Mouse (Mus musculus): ENCODE data around the gene Nabp1. TPM values are rescaled to one million over a fixed set of nuclear protein-coding genes. Genes with fewer than 3 reads are reported as not detected.
A peak's percentile ranks its signal among the peaks of the same experiment; 100 is the strongest.

Gene Nabp1
- 8.1 and 9.2 TPM in 2 replicates for polyA plus RNA-seq (2015; fragmentation: Nextera tagmentation; extraction: Ambion mirVana)

DNA sequence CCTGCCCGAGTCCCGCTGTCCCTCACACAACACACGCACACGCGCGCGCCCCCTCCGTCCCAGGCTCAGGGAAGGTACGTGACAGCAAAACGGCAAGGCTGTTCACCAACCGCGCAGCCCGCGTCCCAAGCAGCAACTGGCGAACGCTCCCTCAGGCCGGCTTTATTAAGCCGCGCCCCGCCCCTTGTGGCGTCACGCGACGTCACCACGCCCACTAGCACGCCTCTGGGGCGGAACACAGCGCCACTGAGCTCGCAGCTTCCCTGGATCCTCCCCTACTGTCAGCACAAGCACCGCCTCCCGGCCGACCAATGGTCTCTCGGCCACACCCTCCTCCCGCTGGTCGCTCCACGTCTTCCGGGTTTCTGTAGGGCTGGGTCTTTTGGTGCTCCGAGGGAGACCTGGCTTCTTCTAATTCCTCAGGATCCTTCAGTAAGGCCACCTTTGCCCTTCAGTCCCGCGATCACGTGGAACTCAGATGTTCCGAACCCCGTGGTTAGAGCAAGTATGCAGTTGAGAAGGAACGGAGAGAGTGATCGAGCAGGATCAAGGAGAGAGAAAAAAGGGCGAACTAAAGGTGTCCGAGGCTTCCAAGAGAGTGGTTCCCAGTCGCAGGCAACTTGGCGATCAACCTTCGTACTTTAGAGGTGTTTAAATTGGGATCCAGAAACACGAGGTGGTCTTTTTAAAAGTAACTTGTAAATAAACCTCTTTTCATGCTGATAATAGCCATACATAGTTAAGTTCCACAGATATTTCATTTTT lies at the start of gene Nabp1:
Gene Nabp1 (minus strand): TSS at position 164 of the 765 bp plus-strand sequence.
- H3K27me3 ChIP-seq = no peaks in the 10 kb centered on the region
- H3K9ac ChIP-seq = peak within 1 kb of the TSS; percentile 68
- H3K27ac ChIP-seq (replicated peaks) = peak within 1 kb of the TSS; percentile 77
- no peaks in the 10 kb centered on the region for H3K36me3 ChIP-seq
- peak; percentile 100 for ATAC-seq (ENCODE audit: low FRiP score, low read depth)
- no peaks in the 10 kb centered on the region for H3K9me3 ChIP-seq
- under 1% methylated on average over 51 of the region's 51 CpGs for WGBS
- H3K4me2 ChIP-seq = peak within 1 kb of the TSS; percentile 97
- H3K4me3 ChIP-seq = peak within 1 kb of the TSS; percentile 66
- H3K4me1 ChIP-seq (replicated peaks) = peaks cover 5% of the 10 kb centered on the region; the same call in 1 of the 2 replicates

DNA sequence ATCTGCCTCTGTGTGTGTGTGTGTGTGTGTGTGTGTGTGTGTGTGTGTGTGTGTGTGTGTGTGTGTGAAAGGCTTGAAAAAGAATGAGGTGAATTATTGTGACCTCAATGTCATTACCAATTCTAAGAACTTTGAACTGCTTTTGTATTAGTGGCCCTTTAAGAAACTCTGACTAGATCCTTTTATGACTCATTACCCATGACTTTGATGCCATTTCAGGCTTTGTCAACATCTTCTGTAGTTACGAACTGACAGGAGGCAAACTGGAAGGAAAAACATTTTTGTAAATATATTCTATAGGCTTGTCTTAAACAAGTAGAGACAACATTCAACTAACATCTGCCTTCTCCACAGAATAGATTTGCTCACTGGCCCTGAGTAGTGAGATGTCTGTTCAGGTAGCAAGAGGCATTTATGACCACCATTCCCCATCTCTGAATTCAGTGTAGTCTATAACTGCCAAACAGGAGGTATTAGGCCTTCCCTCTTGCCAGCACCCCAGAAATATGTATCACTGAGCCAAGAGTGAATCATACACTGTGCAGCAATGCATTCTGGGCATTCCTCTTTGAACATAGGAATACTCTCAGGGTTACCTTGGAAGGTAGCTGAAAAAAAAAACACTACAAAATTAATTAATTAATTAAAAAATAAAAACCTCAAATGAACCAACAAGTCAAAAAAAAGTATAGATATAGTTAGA lies 47.5 kb upstream of the Nabp1 start:
- Histone ChIP-seq H3K4me3 (no peak overlapping the region), H3K27me3 (no peaks in the 10 kb centered on the region), H3K27ac (replicated peaks) (no peak overlapping the region), H3K4me1 (replicated peaks) (no peaks in the 10 kb centered on the region), H3K4me2 (no peak overlapping the region), H3K9ac (no peak overlapping the region), H3K9me3 (no peaks in the 10 kb centered on the region), H3K36me3 (no peaks in the 10 kb centered on the region)
- WGBS = 69% methylated on average over 1 of the region's 1 CpGs
- no peak for ATAC-seq (ENCODE audit: low FRiP score, low read depth)

DNA sequence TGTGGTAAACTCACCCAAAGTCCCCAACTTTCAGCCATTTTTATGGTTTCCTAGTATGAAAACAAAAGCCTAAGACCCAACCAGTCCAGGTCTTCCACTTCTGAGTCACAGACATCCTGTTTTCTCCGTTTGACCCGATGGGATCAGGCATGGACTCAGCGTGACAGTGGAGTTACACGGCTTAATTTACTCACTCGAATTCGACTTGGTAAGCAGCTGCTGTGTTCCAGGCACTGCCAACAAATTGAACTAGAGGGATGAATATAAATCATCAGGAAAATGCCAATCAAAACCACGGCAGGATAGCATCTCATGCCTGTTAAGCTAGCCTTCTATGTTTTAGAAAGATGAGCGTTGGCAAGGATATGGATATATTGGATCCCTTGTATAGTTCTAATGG lies 43.4 kb upstream of the Nabp1 start:
- ATAC-seq (ENCODE audit: low FRiP score, low read depth) = no peak
- Histone ChIP-seq H3K4me3 (no peak overlapping the region), H3K4me2 (no peak overlapping the region), H3K9ac (no peak overlapping the region), H3K36me3 (no peaks in the 10 kb centered on the region), H3K9me3 (no peaks in the 10 kb centered on the region), H3K4me1 (replicated peaks) (no peaks in the 10 kb centered on the region), H3K27me3 (no peaks in the 10 kb centered on the region), H3K27ac (replicated peaks) (no peak overlapping the region)
- 44% methylated on average over 8 of the region's 8 CpGs for WGBS

DNA sequence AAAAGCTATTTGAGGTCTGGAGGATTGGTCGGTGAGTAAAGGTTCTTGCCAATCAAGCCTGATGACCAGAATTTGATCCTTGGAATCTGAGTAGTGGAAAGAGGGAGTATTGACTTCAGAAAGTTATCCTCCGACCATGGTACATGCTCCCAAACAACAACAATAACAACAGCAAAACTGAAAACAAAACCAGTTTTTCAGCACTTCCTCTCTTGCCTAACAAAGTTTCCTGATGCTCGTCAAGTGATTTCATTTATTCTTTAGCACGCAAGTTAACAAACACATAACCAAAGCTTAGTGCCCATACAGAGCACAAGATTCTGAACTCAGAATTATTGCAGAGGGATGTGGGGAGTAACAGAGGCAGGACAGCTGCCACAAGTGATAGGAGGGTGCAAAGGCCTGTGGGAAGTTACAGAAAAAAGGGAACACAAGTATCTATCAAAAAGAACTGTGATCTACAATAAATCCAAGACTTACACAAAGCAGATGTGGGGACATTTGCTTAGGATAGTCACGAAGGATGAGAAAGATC lies 42.1 kb upstream of the Nabp1 start:
- Histone ChIP-seq H3K27me3 (no peaks in the 10 kb centered on the region), H3K4me3 (no peak overlapping the region), H3K36me3 (no peaks in the 10 kb centered on the region), H3K9ac (no peak overlapping the region), H3K4me1 (replicated peaks) (no peaks in the 10 kb centered on the region), H3K9me3 (no peaks in the 10 kb centered on the region), H3K4me2 (no peak overlapping the region), H3K27ac (replicated peaks) (no peak overlapping the region)
- 88% methylated on average over 5 of the region's 5 CpGs for WGBS
- ATAC-seq (ENCODE audit: low FRiP score, low read depth) = no peak

DNA sequence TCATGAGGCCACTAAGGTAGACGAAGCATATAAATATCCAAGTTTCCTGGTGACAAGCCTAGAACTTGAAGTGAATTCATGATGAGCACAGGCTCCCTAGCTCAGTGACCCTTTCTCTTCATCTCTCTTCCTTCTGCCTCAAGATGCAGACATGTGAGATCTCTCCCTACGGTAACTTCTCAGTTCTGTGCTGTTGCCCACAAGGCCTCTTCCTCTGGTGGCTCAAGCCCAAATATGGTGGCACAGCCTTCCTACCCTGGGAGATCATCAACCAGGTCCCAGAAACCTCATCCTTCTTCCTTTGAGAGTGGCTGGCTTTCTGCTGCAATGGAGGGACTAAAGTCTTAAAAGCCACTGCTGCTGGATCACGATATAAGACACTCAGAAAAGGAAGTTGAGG lies 40.9 kb upstream of the Nabp1 start:
- Histone ChIP-seq H3K9me3 (no peaks in the 10 kb centered on the region), H3K27me3 (no peaks in the 10 kb centered on the region), H3K27ac (replicated peaks) (no peak overlapping the region), H3K4me3 (no peak overlapping the region), H3K9ac (no peak overlapping the region), H3K4me2 (no peak overlapping the region), H3K4me1 (replicated peaks) (no peaks in the 10 kb centered on the region), H3K36me3 (no peaks in the 10 kb centered on the region)
- WGBS = 87% methylated on average over 3 of the region's 3 CpGs
- no peak for ATAC-seq (ENCODE audit: low FRiP score, low read depth)

DNA sequence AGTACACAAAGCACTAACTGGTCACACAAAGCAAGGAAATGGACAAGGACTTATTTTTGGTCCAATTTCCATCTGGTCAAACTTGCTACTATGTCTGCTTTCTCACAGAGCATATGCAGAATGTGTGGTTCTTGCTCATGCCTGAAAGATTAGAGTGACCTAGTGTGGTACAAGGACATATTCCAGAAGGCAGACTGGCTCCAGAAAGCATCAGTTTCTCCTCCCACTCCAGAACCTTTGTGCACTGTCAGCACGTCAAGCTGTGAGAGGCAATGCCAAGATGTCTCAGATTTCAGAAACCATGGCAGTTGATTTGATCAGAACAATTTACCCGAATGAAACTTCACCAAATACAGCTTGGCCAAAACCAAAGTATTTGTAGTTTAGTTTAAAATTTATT lies 37.4 kb upstream of the Nabp1 start:
- H3K9me3 ChIP-seq = no peaks in the 10 kb centered on the region
- 60% methylated on average over 2 of the region's 2 CpGs for WGBS
- no peak for ATAC-seq (ENCODE audit: low FRiP score, low read depth)
- no peak overlapping the region for H3K4me3 ChIP-seq
- H3K9ac ChIP-seq = no peak overlapping the region
- H3K4me1 ChIP-seq (replicated peaks) = no peaks in the 10 kb centered on the region
- no peak overlapping the region for H3K4me2 ChIP-seq
- no peaks in the 10 kb centered on the region for H3K27me3 ChIP-seq
- no peaks in the 10 kb centered on the region for H3K36me3 ChIP-seq
- H3K27ac ChIP-seq (replicated peaks) = no peak overlapping the region

DNA sequence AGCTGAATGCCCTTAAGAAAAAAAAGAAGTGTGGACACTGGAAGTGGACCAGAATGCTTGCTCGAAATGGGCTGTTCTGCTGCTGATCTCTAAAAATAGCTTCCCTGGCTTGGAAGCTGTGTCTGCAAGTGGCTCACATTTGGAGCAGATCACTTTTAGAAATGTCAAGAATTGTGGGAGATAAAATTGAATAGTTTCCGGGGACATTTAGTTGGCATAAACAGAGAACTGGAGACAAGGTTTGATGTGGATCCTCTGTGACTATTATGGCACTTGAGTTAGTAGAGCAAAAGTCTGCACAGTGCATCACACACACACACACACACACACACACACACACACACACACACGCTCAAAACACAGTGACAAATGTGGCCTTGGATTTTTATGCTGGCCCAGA lies 36.8 kb upstream of the Nabp1 start:
- Histone ChIP-seq H3K4me3 (no peak overlapping the region), H3K9me3 (no peaks in the 10 kb centered on the region), H3K27ac (replicated peaks) (no peak overlapping the region), H3K4me2 (no peak overlapping the region), H3K9ac (no peak overlapping the region), H3K4me1 (replicated peaks) (no peaks in the 10 kb centered on the region), H3K27me3 (no peaks in the 10 kb centered on the region), H3K36me3 (no peaks in the 10 kb centered on the region)
- WGBS = 81% methylated on average over 3 of the region's 3 CpGs
- ATAC-seq (ENCODE audit: low FRiP score, low read depth) = no peak

DNA sequence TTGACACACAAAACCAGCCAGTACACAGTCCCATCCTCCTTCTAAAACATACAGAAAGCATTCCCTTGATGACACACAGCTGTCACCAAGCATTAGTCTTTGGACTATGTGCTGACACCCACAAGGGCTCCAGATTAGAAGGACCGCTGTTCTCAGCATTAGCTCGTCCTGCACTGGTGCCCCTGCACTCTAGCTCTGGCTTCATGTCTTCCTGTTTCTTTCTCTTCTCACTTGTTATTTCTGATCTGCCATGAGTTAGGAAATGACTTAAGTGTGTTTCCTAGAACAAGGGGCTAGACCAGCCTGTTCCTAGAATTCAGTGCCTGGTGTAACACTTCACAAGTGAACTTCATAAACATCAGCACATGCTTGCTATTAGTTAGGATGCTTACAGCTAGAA lies 36.2 kb upstream of the Nabp1 start:
- no peak overlapping the region for H3K27ac ChIP-seq (replicated peaks)
- H3K9me3 ChIP-seq = no peaks in the 10 kb centered on the region
- no peak overlapping the region for H3K4me2 ChIP-seq
- H3K4me3 ChIP-seq = no peak overlapping the region
- H3K27me3 ChIP-seq = no peaks in the 10 kb centered on the region
- no peaks in the 10 kb centered on the region for H3K4me1 ChIP-seq (replicated peaks)
- WGBS = 91% methylated on average over 2 of the region's 2 CpGs
- ATAC-seq (ENCODE audit: low FRiP score, low read depth) = no peak
- H3K36me3 ChIP-seq = no peaks in the 10 kb centered on the region
- H3K9ac ChIP-seq = no peak overlapping the region

DNA sequence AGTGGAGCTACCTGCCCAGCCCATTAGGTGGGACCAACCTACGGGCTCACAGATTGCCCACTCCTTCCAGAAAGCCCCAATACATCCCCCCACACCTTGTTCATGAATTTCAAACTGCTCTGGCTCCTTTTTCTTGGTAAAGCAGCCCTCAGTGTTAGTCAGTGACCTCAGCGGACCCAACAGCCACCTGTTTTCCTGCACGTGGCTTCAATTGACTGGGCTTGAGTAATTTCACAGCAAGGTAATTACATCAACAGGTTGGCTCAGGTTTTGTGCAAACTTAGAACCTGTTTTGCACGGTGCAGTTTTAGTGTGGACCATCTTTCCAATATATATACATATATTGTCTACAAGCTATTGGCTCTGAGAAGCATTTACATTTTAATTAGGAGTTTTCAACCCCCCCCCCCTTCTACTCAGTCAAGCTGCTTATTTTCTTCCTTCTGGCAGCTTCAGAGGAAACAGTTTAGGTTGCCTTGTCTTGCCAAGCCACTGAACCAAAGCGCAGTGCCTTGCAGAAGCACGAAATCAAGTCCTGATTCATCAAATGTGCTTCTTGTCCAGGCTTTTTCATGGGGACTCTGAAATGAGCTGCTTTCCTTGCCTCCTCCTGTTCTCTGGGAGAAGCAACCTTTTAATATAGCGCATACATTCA lies 35.0 kb upstream of the Nabp1 start:
- H3K9me3 ChIP-seq = no peaks in the 10 kb centered on the region
- H3K36me3 ChIP-seq = no peaks in the 10 kb centered on the region
- no peak overlapping the region for H3K4me2 ChIP-seq
- H3K4me3 ChIP-seq = no peak overlapping the region
- H3K4me1 ChIP-seq (replicated peaks) = no peaks in the 10 kb centered on the region
- WGBS = 77% methylated on average over 7 of the region's 7 CpGs
- no peak overlapping the region for H3K27ac ChIP-seq (replicated peaks)
- ATAC-seq (ENCODE audit: low FRiP score, low read depth) = no peak
- no peaks in the 10 kb centered on the region for H3K27me3 ChIP-seq
- H3K9ac ChIP-seq = no peak overlapping the region

DNA sequence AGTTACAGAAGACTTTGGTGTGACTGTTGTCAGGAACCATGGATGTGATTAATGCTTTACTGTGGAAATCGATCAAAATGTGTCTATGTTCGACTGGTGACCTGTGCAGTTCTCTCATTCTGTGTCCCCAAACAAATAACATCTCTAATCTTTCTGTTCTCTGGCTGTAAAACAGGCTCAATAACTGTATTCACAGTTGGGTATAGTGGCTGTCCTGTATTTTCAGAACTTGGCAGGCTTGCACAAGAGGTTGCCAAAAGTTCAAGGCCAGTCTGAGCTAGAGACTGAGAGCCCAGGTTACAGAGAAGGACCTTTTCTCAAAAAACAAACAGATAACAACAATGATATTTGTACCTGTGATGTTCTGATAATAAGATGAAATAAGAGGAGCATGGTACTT lies 34.1 kb upstream of the Nabp1 start:
- no peak overlapping the region for H3K27ac ChIP-seq (replicated peaks)
- H3K4me2 ChIP-seq = no peak overlapping the region
- H3K9me3 ChIP-seq = no peaks in the 10 kb centered on the region
- no peak overlapping the region for H3K4me3 ChIP-seq
- H3K9ac ChIP-seq = no peak overlapping the region
- no peaks in the 10 kb centered on the region for H3K4me1 ChIP-seq (replicated peaks)
- no peak for ATAC-seq (ENCODE audit: low FRiP score, low read depth)
- H3K36me3 ChIP-seq = no peaks in the 10 kb centered on the region
- 88% methylated on average over 2 of the region's 2 CpGs for WGBS
- no peaks in the 10 kb centered on the region for H3K27me3 ChIP-seq

DNA sequence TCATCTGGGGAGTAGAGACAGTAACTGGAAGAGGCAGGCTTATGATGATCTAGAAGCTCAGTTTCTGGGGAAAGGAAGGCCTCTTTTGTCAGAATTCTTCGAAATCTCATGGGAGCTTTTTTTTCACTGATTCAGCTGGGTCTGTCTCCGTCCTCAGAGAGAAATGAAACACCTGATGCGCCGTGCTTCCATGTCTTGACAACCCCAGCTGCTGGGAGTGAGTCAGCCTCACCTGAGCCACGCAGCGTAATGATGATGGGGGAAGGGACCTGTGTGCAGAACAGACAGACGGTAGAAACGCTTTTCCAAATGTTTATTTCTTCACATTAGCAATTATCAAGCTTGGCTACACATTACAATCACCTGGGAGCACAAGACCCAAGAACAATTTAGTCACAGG lies 31.6 kb upstream of the Nabp1 start:
- no peak overlapping the region for H3K4me2 ChIP-seq
- WGBS = 61% methylated on average over 8 of the region's 8 CpGs
- H3K27ac ChIP-seq (replicated peaks) = no peak overlapping the region
- no peak overlapping the region for H3K9ac ChIP-seq
- no peak overlapping the region for H3K4me3 ChIP-seq
- H3K27me3 ChIP-seq = no peaks in the 10 kb centered on the region
- H3K36me3 ChIP-seq = no peaks in the 10 kb centered on the region
- ATAC-seq (ENCODE audit: low FRiP score, low read depth) = no peak
- no peaks in the 10 kb centered on the region for H3K9me3 ChIP-seq
- no peaks in the 10 kb centered on the region for H3K4me1 ChIP-seq (replicated peaks)

DNA sequence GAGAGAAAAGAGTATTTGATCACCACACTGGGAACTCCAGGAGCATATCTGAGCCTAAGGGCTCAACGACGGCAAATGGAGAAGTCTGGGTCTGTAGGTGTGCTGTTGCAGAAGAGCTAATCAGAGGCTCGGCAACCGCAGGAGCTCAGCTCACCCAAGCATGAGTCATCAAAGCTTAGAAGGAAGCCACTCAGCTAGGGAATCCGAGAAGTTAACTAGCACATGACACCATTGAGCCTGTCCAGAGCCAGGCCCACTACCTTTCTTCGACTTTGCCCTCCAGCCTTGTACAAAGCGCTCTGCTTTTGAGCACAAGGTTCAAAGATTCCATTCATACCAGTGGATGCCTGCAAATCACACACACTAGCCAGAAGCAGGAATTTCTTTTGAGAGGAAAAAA lies 30.9 kb upstream of the Nabp1 start:
- no peak overlapping the region for H3K27ac ChIP-seq (replicated peaks)
- H3K4me3 ChIP-seq = no peak overlapping the region
- H3K9ac ChIP-seq = no peak overlapping the region
- ATAC-seq (ENCODE audit: low FRiP score, low read depth) = no peak
- H3K36me3 ChIP-seq = no peaks in the 10 kb centered on the region
- H3K9me3 ChIP-seq = no peaks in the 10 kb centered on the region
- H3K27me3 ChIP-seq = no peaks in the 10 kb centered on the region
- WGBS = 42% methylated on average over 7 of the region's 7 CpGs
- H3K4me2 ChIP-seq = no peak overlapping the region
- H3K4me1 ChIP-seq (replicated peaks) = no peaks in the 10 kb centered on the region

Data from hindbrain, embryonic 15.5 days (tissue).